Mouse (Mus musculus) forebrain, embryonic 11.5 days (tissue): ENCODE results near the gene Il10. TPM values are rescaled to one million over a fixed set of nuclear protein-coding genes. Genes with fewer than 3 reads are reported as not detected.

Experiments used
- ATAC-seq: fragments of 200-750 bp; cut with Nextera tagmentation; replicated peaks from 2 replicates; pipeline ENCODE4 v1.8.0; 2017; ENCODE audit warnings: moderate TSS enrichment; ENCODE audit not compliant: low FRiP score
- DNase-seq: peaks from one replicate; pipeline ENCODE4 v3.0.0-alpha.2; 2017; ENCODE audit warnings: low spot score
- H3K27ac ChIP-seq: fragments of 300-500 bp; sonication (generic); 2 replicates; pipeline ENCODE4 v1.5.1; 2014; ENCODE audit warnings: low read depth, low read length
- H3K27me3 ChIP-seq: fragments of 300-500 bp; sonication (generic); 2 replicates; pipeline ENCODE4 v1.6.1; 2014; ENCODE audit warnings: mild to moderate bottlenecking, low read length, mixed read lengths; ENCODE audit not compliant: control insufficient read depth, insufficient read depth
- H3K36me3 ChIP-seq: fragments of 300-500 bp; sonication (generic); 2 replicates; pipeline ENCODE4 v1.6.1; 2014; ENCODE audit warnings: mild to moderate bottlenecking, low read length, moderate library complexity, mixed read lengths; ENCODE audit not compliant: control insufficient read depth, insufficient read depth
- H3K4me1 ChIP-seq: fragments of 300-500 bp; sonication (generic); replicated peaks from 2 replicates; pipeline ENCODE4 v1.6.1; 2014; ENCODE audit warnings: low read length, mixed read lengths; ENCODE audit not compliant: control insufficient read depth, insufficient read depth
- H3K4me2 ChIP-seq: fragments of 300-500 bp; sonication (generic); 2 replicates; pipeline ENCODE4 v1.6.1; 2014; ENCODE audit warnings: low read depth, mild to moderate bottlenecking, low read length, moderate library complexity, mixed read lengths; ENCODE audit not compliant: severe bottlenecking
- H3K4me3 ChIP-seq: fragments of 300-500 bp; sonication (generic); 2 replicates; pipeline ENCODE4 v1.5.1; 2014; ENCODE audit warnings: low read depth, low read length
- H3K9ac ChIP-seq: fragments of 300-500 bp; sonication (generic); 2 replicates; pipeline ENCODE4 v1.6.1; 2014; ENCODE audit warnings: low read length
- H3K9me3 ChIP-seq: fragments of 300-500 bp; sonication (generic); 2 replicates; pipeline ENCODE4 v1.6.1; 2016; ENCODE audit warnings: low read length, mixed read lengths; ENCODE audit not compliant: control insufficient read depth
- WGBS: fragments of 180-500 bp; shearing (Covaris S2); extraction: QIAGEN DNeasy Blood & Tissue Kit; methylation state at CpG from one replicate; pipeline ENCODE4 v1.1.7; 2014; 5-methylcytosine and 5-hydroxymethylcytosine counted together
- polyA plus RNA-seq: library from polyadenylated mRNA; unstranded; fragments of >200 nt; fragmentation: Nextera tagmentation; extraction: Ambion mirVana; gene quantifications from 2 replicates; pipeline ENCODE4 v1.2.1, GENCODE M21; 2014

Il10 gene
- polyA plus RNA-seq = not detected in 2 replicates

- H3K36me3 ChIP-seq = no peaks in the 10 kb centered on the region
- no peak within 1 kb of the TSS for H3K4me2 ChIP-seq
- ATAC-seq = no peak
- DNase-seq = no peak
- no peaks in the 10 kb centered on the region for H3K4me1 ChIP-seq
- H3K4me3 ChIP-seq = no peak within 1 kb of the TSS
- 80% methylated on average over 8 of the region's 8 CpGs for WGBS
- no peak within 1 kb of the TSS for H3K27ac ChIP-seq
- H3K9ac ChIP-seq = no peak within 1 kb of the TSS
- no peaks in the 10 kb centered on the region for H3K27me3 ChIP-seq
- no peaks in the 10 kb centered on the region for H3K9me3 ChIP-seq
These were observed at the start of gene Il10 for GRCm38 (mm10) chr1:131019492-131020098. Il10 (plus strand) TSS chr1:131019845.

- WGBS = 43% methylated on average over 1 of the region's 1 CpGs
- ATAC-seq = no peak
- Histone ChIP-seq H3K27me3 (no peaks in the 10 kb centered on the region), H3K9ac (no peak overlapping the region), H3K4me1 (no peaks in the 10 kb centered on the region), H3K27ac (no peak overlapping the region), H3K4me3 (no peak overlapping the region), H3K9me3 (no peaks in the 10 kb centered on the region), H3K4me2 (no peak overlapping the region), H3K36me3 (no peaks in the 10 kb centered on the region)
- DNase-seq = no peak
These were observed 40.2 kb upstream of the Il10 start for GRCm38 (mm10) chr1:130979455-130979854.

GRCm38 (mm10) chr1:130984441-130984840 lies 35.2 kb upstream of the Il10 start:
- no peaks in the 10 kb centered on the region for H3K9me3 ChIP-seq
- no peak for DNase-seq
- no peak for ATAC-seq
- no peaks in the 10 kb centered on the region for H3K27me3 ChIP-seq
- 56% methylated on average over 7 of the region's 7 CpGs for WGBS
- H3K4me2 ChIP-seq = no peak overlapping the region
- no peaks in the 10 kb centered on the region for H3K4me1 ChIP-seq
- no peak overlapping the region for H3K27ac ChIP-seq
- H3K9ac ChIP-seq = no peak overlapping the region
- no peaks in the 10 kb centered on the region for H3K36me3 ChIP-seq
- no peak overlapping the region for H3K4me3 ChIP-seq

- ATAC-seq = no peak
- WGBS = 89% methylated on average over 5 of the region's 5 CpGs
- H3K4me3 ChIP-seq = no peak overlapping the region
These were observed 32.6 kb upstream of the Il10 start for GRCm38 (mm10) chr1:130987001-130987400.

GRCm38 (mm10) chr1:130987418-130987817 lies 32.2 kb upstream of the Il10 start:
- H3K27me3 ChIP-seq = no peaks in the 10 kb centered on the region
- no peaks in the 10 kb centered on the region for H3K9me3 ChIP-seq

More at GRCm38 (mm10) chr1:130987001-130987400, 32.6 kb upstream of the Il10 start:
- Histone ChIP-seq H3K36me3 (no peaks in the 10 kb centered on the region), H3K4me2 (no peak overlapping the region), H3K27me3 (no peaks in the 10 kb centered on the region), H3K9me3 (no peaks in the 10 kb centered on the region), H3K9ac (no peak overlapping the region), H3K27ac (no peak overlapping the region), H3K4me1 (no peaks in the 10 kb centered on the region)
- no peak for DNase-seq

GRCm38 (mm10) chr1:130989331-130989730 lies 30.3 kb upstream of the Il10 start:
- H3K36me3 ChIP-seq = no peaks in the 10 kb centered on the region
- ATAC-seq = no peak
- H3K4me3 ChIP-seq = no peak overlapping the region
- H3K27me3 ChIP-seq = no peaks in the 10 kb centered on the region
- no peaks in the 10 kb centered on the region for H3K9me3 ChIP-seq
- H3K9ac ChIP-seq = no peak overlapping the region
- H3K4me1 ChIP-seq = no peaks in the 10 kb centered on the region
- WGBS = 91% methylated on average over 3 of the region's 3 CpGs
- H3K27ac ChIP-seq = no peak overlapping the region
- no peak for DNase-seq
- no peak overlapping the region for H3K4me2 ChIP-seq

More at GRCm38 (mm10) chr1:130987418-130987817, 32.2 kb upstream of the Il10 start:
- H3K4me3 ChIP-seq = no peak overlapping the region
- no peak overlapping the region for H3K4me2 ChIP-seq
- no peak overlapping the region for H3K27ac ChIP-seq
- ATAC-seq (no peak), DNase-seq (no peak)
- H3K36me3 ChIP-seq = no peaks in the 10 kb centered on the region
- H3K4me1 ChIP-seq = no peaks in the 10 kb centered on the region
- no peak overlapping the region for H3K9ac ChIP-seq

- Histone ChIP-seq H3K4me2 (no peak overlapping the region), H3K9me3 (no peaks in the 10 kb centered on the region), H3K27ac (no peak overlapping the region), H3K36me3 (no peaks in the 10 kb centered on the region), H3K4me3 (no peak overlapping the region), H3K4me1 (no peaks in the 10 kb centered on the region), H3K9ac (no peak overlapping the region), H3K27me3 (no peaks in the 10 kb centered on the region)
- ATAC-seq (no peak), DNase-seq (no peak)
- 95% methylated on average over 1 of the region's 1 CpGs for WGBS
These were observed 29.2 kb upstream of the Il10 start for GRCm38 (mm10) chr1:130990448-130990847.

- H3K4me3 ChIP-seq = no peak overlapping the region
- H3K27ac ChIP-seq = no peak overlapping the region
- DNase-seq (no peak), ATAC-seq (no peak)
- no peaks in the 10 kb centered on the region for H3K4me1 ChIP-seq
- H3K9ac ChIP-seq = no peak overlapping the region
- no peaks in the 10 kb centered on the region for H3K9me3 ChIP-seq
- no peaks in the 10 kb centered on the region for H3K36me3 ChIP-seq
- WGBS = 94% methylated on average over 9 of the region's 9 CpGs
- H3K27me3 ChIP-seq = no peaks in the 10 kb centered on the region
- H3K4me2 ChIP-seq = no peak overlapping the region
These were observed 26.0 kb upstream of the Il10 start for GRCm38 (mm10) chr1:130993574-130994154.

GRCm38 (mm10) chr1:130995515-130995914 lies 24.1 kb upstream of the Il10 start:
- 84% methylated on average over 1 of the region's 1 CpGs for WGBS

More at GRCm38 (mm10) chr1:130995515-130995914, 24.1 kb upstream of the Il10 start:
- no peak overlapping the region for H3K27ac ChIP-seq
- ATAC-seq = no peak
- DNase-seq = no peak
- no peaks in the 10 kb centered on the region for H3K36me3 ChIP-seq
- no peak overlapping the region for H3K4me2 ChIP-seq
- H3K9ac ChIP-seq = no peak overlapping the region
- H3K4me3 ChIP-seq = no peak overlapping the region
- H3K9me3 ChIP-seq = no peaks in the 10 kb centered on the region
- no peaks in the 10 kb centered on the region for H3K27me3 ChIP-seq
- no peaks in the 10 kb centered on the region for H3K4me1 ChIP-seq
